Mouse (Mus musculus) stomach, embryonic 16.5 days (tissue): ENCODE measurements around the gene Sele. TPM values are rescaled to one million over a fixed set of nuclear protein-coding genes. Genes with fewer than 3 reads are reported as not detected.
"Not testable (repeated sequence)": the region's sequence is repeated elsewhere in the genome, so short reads cannot be mapped to it uniquely, and the experiment has no call there.

Experiments
- ATAC-seq: fragments of 200-750 bp; cut with Nextera tagmentation; 2 replicates; pipeline ENCODE4 v1.8.0; 2017; ENCODE audit warnings: moderate number of reproducible peaks, moderate TSS enrichment; ENCODE audit not compliant: insufficient read depth, low FRiP score
- H3K27ac ChIP-seq: fragments of 300-500 bp; sonication (generic); 2 replicates; pipeline ENCODE4 v1.5.1; 2014; ENCODE audit warnings: low read length
- H3K27me3 ChIP-seq: fragments of 300-500 bp; sonication (generic); 2 replicates; pipeline ENCODE4 v1.6.1; 2014; ENCODE audit warnings: low read length, control low read depth, mixed read lengths; ENCODE audit not compliant: control insufficient read depth, insufficient read depth
- H3K36me3 ChIP-seq: fragments of 300-500 bp; sonication (generic); 2 replicates; pipeline ENCODE4 v1.6.1; 2014; ENCODE audit warnings: low read length; ENCODE audit not compliant: control insufficient read depth, insufficient read depth
- H3K4me1 ChIP-seq: fragments of 300-500 bp; sonication (generic); 2 replicates; pipeline ENCODE4 v1.6.1; 2014; ENCODE audit warnings: low read length, control low read depth, mixed read lengths; ENCODE audit not compliant: control insufficient read depth, insufficient read depth
- H3K4me2 ChIP-seq: fragments of 300-500 bp; sonication (generic); 2 replicates; pipeline ENCODE4 v1.6.1; 2014; ENCODE audit warnings: low read depth, low read length, mixed read lengths
- H3K4me3 ChIP-seq: fragments of 300-500 bp; sonication (generic); replicated peaks from 2 replicates; pipeline ENCODE4 v1.5.1; 2014; ENCODE audit warnings: mild to moderate bottlenecking, low read length
- H3K9ac ChIP-seq: fragments of 300-500 bp; sonication (generic); 2 replicates; pipeline ENCODE4 v1.6.1; 2014; ENCODE audit warnings: low read length
- H3K9me3 ChIP-seq: fragments of 300-500 bp; sonication (generic); replicated peaks from 2 replicates; pipeline ENCODE4 v1.6.1; 2016; ENCODE audit warnings: low read length, control low read depth; ENCODE audit not compliant: control insufficient read depth
- WGBS: fragments of 180-500 bp; shearing (Covaris S2); extraction: QIAGEN DNeasy Blood & Tissue Kit; methylation state at CpG from one replicate; pipeline ENCODE4 v1.1.7; 2014; 5-methylcytosine and 5-hydroxymethylcytosine counted together
- polyA plus RNA-seq: library from polyadenylated mRNA; unstranded; fragments of >200 nt; fragmentation: Nextera tagmentation; extraction: Ambion mirVana; gene quantifications from 2 replicates; pipeline ENCODE4 v1.2.1, GENCODE M21; 2015

Gene Sele
- polyA plus RNA-seq: 0.05 TPM in 1 of 2 replicates, not detected in the other

DNA sequence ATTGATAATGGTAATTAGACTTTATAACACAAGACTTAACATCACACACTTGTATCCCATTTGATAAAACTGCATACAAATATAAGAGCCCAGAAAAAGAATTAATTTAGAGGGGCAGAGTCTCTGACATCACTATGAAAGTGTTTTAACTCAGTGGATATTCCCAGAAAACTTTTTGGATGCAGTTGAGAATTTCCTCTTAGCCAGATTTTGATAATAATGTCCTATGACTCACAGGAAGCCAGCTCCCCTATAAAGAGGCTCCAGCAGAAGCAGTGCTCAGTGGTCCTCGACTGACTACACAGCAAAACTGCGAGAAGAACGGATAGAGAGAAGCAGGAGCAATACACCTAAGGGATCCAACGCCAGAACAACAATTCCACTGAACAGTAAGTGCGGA is at the start of gene Sele:
Sele (plus strand) TSS at position 301 of the 400 bp plus-strand sequence.
- no peak for ATAC-seq
- WGBS: 77% methylated on average over 5 of the region's 5 CpGs

DNA sequence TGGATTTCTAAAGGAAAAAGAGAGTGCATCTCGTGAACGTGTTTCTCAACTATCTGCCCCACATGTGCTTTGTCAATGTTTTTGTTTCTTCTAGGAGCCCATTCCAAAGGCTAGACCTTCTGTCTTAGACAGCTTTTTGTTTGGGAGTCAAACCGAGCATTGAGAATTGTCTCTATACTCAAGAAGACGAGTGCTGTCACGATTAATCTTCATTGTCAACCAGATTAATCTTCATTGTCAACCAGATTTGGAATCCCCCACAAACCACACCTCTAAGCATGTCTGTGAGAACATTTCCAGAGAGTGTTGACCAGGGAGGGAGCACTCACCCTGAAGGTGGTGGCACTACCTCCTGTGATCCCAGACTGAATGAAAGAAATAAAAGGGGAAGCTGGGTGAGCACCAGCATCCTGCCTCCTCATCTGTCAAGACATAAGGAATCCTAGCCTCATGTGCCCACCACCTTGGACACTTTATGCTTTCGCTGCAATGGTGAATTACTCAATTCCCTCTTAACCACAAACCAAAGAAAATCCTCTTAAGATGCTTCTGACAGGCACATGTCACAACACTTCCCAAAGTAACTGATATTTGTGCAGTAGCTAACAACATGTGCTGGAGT is 46.1 kb upstream of the Sele start:
- Histone ChIP-seq H3K27me3 (no peaks in the 10 kb centered on the region), H3K9me3 (no peaks in the 10 kb centered on the region), H3K36me3 (no peaks in the 10 kb centered on the region), H3K27ac (no peak overlapping the region), H3K9ac (no peak overlapping the region), H3K4me1 (no peaks in the 10 kb centered on the region), H3K4me2 (no peak overlapping the region), H3K4me3 (no peak overlapping the region)
- 64% methylated on average over 6 of the region's 6 CpGs for WGBS
- no peak for ATAC-seq

More for the DNA sequence above, at the start of gene Sele:
- Histone ChIP-seq H3K4me3 (no peak within 1 kb of the TSS), H3K4me1 (no peaks in the 10 kb centered on the region), H3K27ac (no peak within 1 kb of the TSS), H3K27me3 (no peaks in the 10 kb centered on the region), H3K9me3 (no peaks in the 10 kb centered on the region), H3K9ac (no peak within 1 kb of the TSS), H3K36me3 (no peaks in the 10 kb centered on the region), H3K4me2 (no peak within 1 kb of the TSS)

- no peak overlapping the region for H3K4me3 ChIP-seq
- 71% methylated on average over 3 of the region's 3 CpGs for WGBS
- ATAC-seq: no peak
- no peak overlapping the region for H3K4me2 ChIP-seq
- H3K4me1 ChIP-seq: no peaks in the 10 kb centered on the region
- H3K27me3 ChIP-seq: no peaks in the 10 kb centered on the region
- H3K27ac ChIP-seq: no peak overlapping the region
- no peak overlapping the region for H3K9ac ChIP-seq
- no peaks in the 10 kb centered on the region for H3K9me3 ChIP-seq
- H3K36me3 ChIP-seq: no peaks in the 10 kb centered on the region
Observed at GRCm38 (mm10) chr1:164004311-164004710, 43.7 kb upstream of the Sele start.

- WGBS: 35% methylated on average over 2 of the region's 2 CpGs
- ATAC-seq: no peak
- Histone ChIP-seq H3K27ac (no peak overlapping the region), H3K9ac (no peak overlapping the region), H3K9me3 (no peaks in the 10 kb centered on the region), H3K27me3 (no peaks in the 10 kb centered on the region), H3K4me1 (no peaks in the 10 kb centered on the region), H3K4me2 (no peak overlapping the region), H3K4me3 (no peak overlapping the region), H3K36me3 (no peaks in the 10 kb centered on the region)
Observed at GRCm38 (mm10) chr1:164009235-164009634, 38.8 kb upstream of the Sele start.

DNA sequence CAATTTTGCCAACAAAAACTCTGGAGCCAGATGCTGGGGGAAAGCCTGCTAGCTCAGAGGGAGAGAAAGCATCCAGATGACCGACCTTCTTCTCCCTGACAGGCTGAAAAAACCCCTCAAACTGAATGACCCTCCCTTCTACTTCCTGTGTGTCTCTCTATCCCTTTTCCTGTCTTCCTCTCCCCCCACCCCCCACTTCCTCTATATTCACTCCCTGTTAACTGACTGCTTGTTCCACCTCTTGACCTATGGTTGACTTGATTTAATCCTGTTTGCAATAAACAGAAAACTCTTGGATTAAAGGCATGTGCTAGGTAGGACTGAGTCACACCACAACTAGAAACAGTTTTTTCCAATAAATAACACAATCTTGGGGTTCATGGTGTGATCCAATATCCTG is 33.4 kb upstream of the Sele start:
- 41% methylated on average over 1 of the region's 1 CpGs for WGBS
- H3K4me2 ChIP-seq: no peak overlapping the region
- no peak for ATAC-seq

GRCm38 (mm10) chr1:164018221-164018896 is 29.7 kb upstream of the Sele start:
- Histone ChIP-seq H3K27ac (no peak overlapping the region), H3K27me3 (no peaks in the 10 kb centered on the region), H3K9me3 (no peaks in the 10 kb centered on the region), H3K4me2 (no peak overlapping the region), H3K9ac (no peak overlapping the region), H3K4me3 (no peak overlapping the region), H3K4me1 (no peaks in the 10 kb centered on the region), H3K36me3 (no peaks in the 10 kb centered on the region)
- no peak for ATAC-seq
- WGBS: 74% methylated on average over 16 of the region's 16 CpGs

More for the DNA sequence above, 33.4 kb upstream of the Sele start:
- Histone ChIP-seq H3K9ac (no peak overlapping the region), H3K9me3 (no peaks in the 10 kb centered on the region), H3K36me3 (no peaks in the 10 kb centered on the region), H3K4me1 (no peaks in the 10 kb centered on the region), H3K4me3 (no peak overlapping the region), H3K27me3 (no peaks in the 10 kb centered on the region), H3K27ac (no peak overlapping the region)

DNA sequence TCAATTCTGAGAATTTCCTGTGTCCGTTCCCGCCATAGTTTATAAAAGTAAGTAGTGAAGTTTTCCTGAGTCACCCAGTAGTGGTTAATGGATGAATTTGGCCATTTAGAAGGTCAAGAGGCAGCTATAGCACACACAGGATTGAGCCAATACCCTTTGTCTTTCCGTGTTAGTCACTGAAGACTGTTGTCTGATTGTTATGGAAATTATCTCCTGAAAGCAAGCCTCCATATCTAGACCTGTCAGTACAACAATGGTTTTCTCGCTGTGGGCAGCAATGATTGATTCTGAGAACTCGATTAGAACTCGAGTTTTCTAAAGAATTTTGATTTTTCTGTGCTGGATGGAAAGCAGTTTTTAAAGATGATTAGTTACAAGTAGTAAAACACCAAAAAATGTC is 28.2 kb upstream of the Sele start:
- 45% methylated on average over 6 of the region's 6 CpGs for WGBS
- Histone ChIP-seq H3K4me1 (no peaks in the 10 kb centered on the region), H3K36me3 (no peaks in the 10 kb centered on the region), H3K4me3 (no peak overlapping the region), H3K9ac (no peak overlapping the region), H3K27me3 (no peaks in the 10 kb centered on the region), H3K4me2 (no peak overlapping the region), H3K27ac (no peak overlapping the region), H3K9me3 (no peaks in the 10 kb centered on the region)
- no peak for ATAC-seq

DNA sequence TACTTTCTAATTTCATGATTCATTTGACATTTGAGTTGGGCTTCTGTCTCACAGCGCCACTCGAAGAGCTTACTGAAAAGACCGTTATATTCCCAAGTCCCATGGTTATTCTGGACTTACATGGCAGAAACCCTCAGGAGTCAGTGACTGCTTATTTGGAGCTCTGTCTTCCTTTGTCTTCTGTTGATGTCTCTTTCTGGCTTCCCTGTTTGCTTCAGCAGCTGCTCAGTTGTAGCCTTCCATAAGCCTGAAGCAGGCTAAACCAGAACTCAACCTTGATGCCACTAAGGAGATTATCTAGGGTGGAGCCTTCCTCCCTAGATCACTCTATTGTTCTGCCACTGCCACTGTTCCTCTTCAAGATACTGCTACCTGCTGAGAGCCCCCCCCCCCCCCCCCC is 27.3 kb upstream of the Sele start:
- H3K27ac ChIP-seq, H3K4me3 ChIP-seq, H3K4me1 ChIP-seq, H3K27me3 ChIP-seq, H3K9me3 ChIP-seq, H3K9ac ChIP-seq, ATAC-seq, H3K36me3 ChIP-seq, H3K4me2 ChIP-seq: not testable (repeated sequence)
- WGBS: 88% methylated on average over 3 of the region's 3 CpGs

- not testable (repeated sequence) for H3K36me3 ChIP-seq, H3K27ac ChIP-seq, ATAC-seq, H3K9me3 ChIP-seq, H3K4me3 ChIP-seq, H3K4me2 ChIP-seq, H3K4me1 ChIP-seq, H3K9ac ChIP-seq, H3K27me3 ChIP-seq
- WGBS: 73% methylated on average over 5 of the region's 5 CpGs
Observed at GRCm38 (mm10) chr1:164022106-164022505, 25.9 kb upstream of the Sele start.
